Mouse (Mus musculus): ENCODE measurements around the gene Ubap2. TPM values are rescaled to one million over a fixed set of nuclear protein-coding genes. Genes with fewer than 3 reads are reported as not detected.

Ubap2 gene
- total and polyA plus RNA-seq, 3 experiments: 22.7 to 170 (median 127) TPM

DNA sequence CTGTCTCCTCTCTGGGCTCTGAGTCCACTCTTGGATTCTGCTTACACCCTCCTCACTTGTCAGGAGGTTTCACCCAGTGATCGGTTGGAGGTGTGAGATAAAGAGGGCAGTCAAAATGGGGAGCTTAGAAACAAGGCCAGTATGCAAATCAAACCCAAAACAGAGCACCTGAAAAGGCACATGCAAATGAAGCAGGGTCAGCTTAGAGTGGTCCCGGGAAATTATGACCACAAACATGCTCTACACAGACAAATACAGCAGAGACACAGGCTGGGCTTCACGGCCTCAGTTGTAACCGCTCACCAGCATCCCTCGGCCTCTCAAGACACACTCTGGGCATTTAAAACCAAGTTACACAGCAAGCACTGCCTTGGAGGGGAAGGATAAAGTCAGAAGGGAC lies 24.0 kb upstream of the Ubap2 start:
- Histone ChIP-seq H3K4me3 (ENCODE audit: control insufficient read depth in 1 of 2, insufficient read depth in 1 of 2, low read depth in 2 of 2, low read length in 2 of 2) (no peak overlapping the region), H3K79me2 (ENCODE audit: control insufficient read depth, insufficient read depth, low read length, poor library complexity) (no peaks in the 10 kb centered on the region), H3K27me3 (ENCODE audit: control insufficient read depth in 1 of 2, insufficient read depth in 2 of 2, low read length in 2 of 2) (no peaks in the 10 kb centered on the region), H3K27ac (ENCODE audit: control insufficient read depth, low read depth, low read length) (no peak overlapping the region), H3K4me1 (ENCODE audit: control insufficient read depth in 1 of 2, insufficient read depth in 2 of 2, low read length in 2 of 2) (0 out of 4 replicates have a peak, but pooled peaks cover 0 to 3% of the 10 kb centered on the region in 2 experiments), H3K9me3 (replicated peaks; ENCODE audit: insufficient read depth, low read length) (no peaks in the 10 kb centered on the region), H3K36me3 (ENCODE audit: control insufficient read depth in 1 of 2, insufficient read depth in 2 of 2, low read length in 2 of 2) (peaks cover 3 to 42% of the 10 kb centered on the region in 2 experiments; a peak in 3 of 4 replicates), H3K9ac (ENCODE audit: control insufficient read depth, low read depth, low read length, poor library complexity, severe bottlenecking) (no peak overlapping the region)
- TF ChIP-seq NRF1 (IDR thresholded peaks at IDR 0.05; ENCODE audit: insufficient read depth, low read depth, low read length, poor library complexity, severe bottlenecking) (no peak), USF1 (IDR thresholded peaks at IDR 0.05; ENCODE audit: low read depth, low read length) (no peak), MXI1 (IDR thresholded peaks at IDR 0.05; ENCODE audit: low read depth, low read length) (no peak), RCOR1 (IDR thresholded peaks at IDR 0.05; ENCODE audit: low read depth, low read length) (no peak), KAT2A (conservative IDR thresholded peaks at IDR 0.05; ENCODE audit: low read depth, low read length) (no peak), NELFE (IDR thresholded peaks at IDR 0.05; ENCODE audit: low read depth, low read length) (no peak), MYC (IDR thresholded peaks at IDR 0.05; ENCODE audit: low read depth, low read length) (no peak), MAX (IDR thresholded peaks at IDR 0.05; ENCODE audit: low read length) (no peak), ZMIZ1 (IDR thresholded peaks at IDR 0.05; ENCODE audit: low read depth, low read length) (no peak), TAL1 (IDR thresholded peaks at IDR 0.05; ENCODE audit: low read length) (no peak), SMC3 (IDR thresholded peaks at IDR 0.05; ENCODE audit: low read depth, low read length) (no peak), BHLHE40 (IDR thresholded peaks at IDR 0.05; ENCODE audit: borderline replicate concordance, low read depth, low read length) (no peak), ZC3H11A (IDR thresholded peaks at IDR 0.05; ENCODE audit: low read depth, low read length) (no peak), POLR2AphosphoS2 (IDR thresholded peaks at IDR 0.05; ENCODE audit: low read length) (no peak), MYB (IDR thresholded peaks at IDR 0.05; ENCODE audit: low read depth, low read length) (no peak)
- no peak for DNase-seq (ENCODE audit: low read depth, low spot score)

DNA sequence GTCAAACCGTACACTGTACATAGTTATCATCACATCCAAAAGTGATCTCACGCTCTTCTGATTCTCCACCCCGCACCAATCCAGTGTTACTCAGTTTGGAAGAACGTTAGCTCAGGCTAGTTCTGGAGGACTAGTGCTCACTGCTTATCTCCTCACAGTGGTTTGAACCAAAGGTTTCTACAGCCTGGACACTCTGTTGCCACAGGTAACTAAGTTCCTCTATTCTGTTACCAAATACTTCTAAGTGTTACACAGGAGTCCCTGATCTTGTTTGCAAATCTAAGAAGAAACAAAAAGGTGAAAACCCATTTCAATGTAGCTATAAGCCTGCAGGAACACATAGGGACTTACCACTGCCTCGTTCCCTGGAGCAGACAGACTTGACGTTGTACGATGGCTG lies 21.0 kb upstream of the Ubap2 start:
- Histone ChIP-seq H3K4me3 (ENCODE audit: control insufficient read depth in 1 of 2, insufficient read depth in 1 of 2, low read depth in 2 of 2, low read length in 2 of 2) (no peak overlapping the region), H3K27ac (ENCODE audit: control insufficient read depth, low read depth, low read length) (no peak overlapping the region), H3K27me3 (ENCODE audit: control insufficient read depth in 1 of 2, insufficient read depth in 2 of 2, low read length in 2 of 2) (no peaks in the 10 kb centered on the region), H3K9me3 (replicated peaks; ENCODE audit: insufficient read depth, low read length) (no peaks in the 10 kb centered on the region), H3K9ac (ENCODE audit: control insufficient read depth, low read depth, low read length, poor library complexity, severe bottlenecking) (no peak overlapping the region), H3K79me2 (ENCODE audit: control insufficient read depth, insufficient read depth, low read length, poor library complexity) (no peaks in the 10 kb centered on the region), H3K36me3 (ENCODE audit: control insufficient read depth in 1 of 2, insufficient read depth in 2 of 2, low read length in 2 of 2) (peaks cover 0 to 37% of the 10 kb centered on the region in 2 experiments; a peak in 2 of 4 replicates), H3K4me1 (ENCODE audit: control insufficient read depth in 1 of 2, insufficient read depth in 2 of 2, low read length in 2 of 2) (no peaks in the 10 kb centered on the region)
- DNase-seq (ENCODE audit: low read depth, low spot score): no peak
- TF ChIP-seq NELFE (IDR thresholded peaks at IDR 0.05; ENCODE audit: low read depth, low read length): no peak
- TF ChIP-seq RAD21 (IDR thresholded peaks at IDR 0.05; ENCODE audit: low read depth, low read length): no peak
- TF ChIP-seq SMC3 (IDR thresholded peaks at IDR 0.05; ENCODE audit: low read depth, low read length): no peak
- TF ChIP-seq ELF1 (IDR thresholded peaks at IDR 0.05; ENCODE audit: low read depth, low read length): no peak
- TF ChIP-seq GABPA (IDR thresholded peaks at IDR 0.05; ENCODE audit: low read depth, low read length): no peak
- no peak for TF ChIP-seq UBTF (IDR thresholded peaks at IDR 0.05; ENCODE audit: borderline replicate concordance, insufficient read depth, low read depth, low read length)
- no peak for TF ChIP-seq MXI1 (IDR thresholded peaks at IDR 0.05; ENCODE audit: low read depth, low read length)
- TF ChIP-seq TAL1 (IDR thresholded peaks at IDR 0.05; ENCODE audit: low read length): no peak
- TF ChIP-seq MYC (IDR thresholded peaks at IDR 0.05; ENCODE audit: low read depth, low read length): no peak
- TF ChIP-seq USF1 (IDR thresholded peaks at IDR 0.05; ENCODE audit: low read depth, low read length): no peak
- TF ChIP-seq CHD2 (IDR thresholded peaks at IDR 0.05; ENCODE audit: low read length): no peak
- TF ChIP-seq MEF2A (IDR thresholded peaks at IDR 0.05; ENCODE audit: extremely low read depth, insufficient replicate concordance, low read depth, low read length, poor library complexity, severe bottlenecking): no peak
- no peak for TF ChIP-seq POLR2AphosphoS2 (IDR thresholded peaks at IDR 0.05; ENCODE audit: low read length)
- TF ChIP-seq ZNF384 (IDR thresholded peaks at IDR 0.05; ENCODE audit: low read depth, low read length): no peak
- TF ChIP-seq JUND (IDR thresholded peaks at IDR 0.05; ENCODE audit: low read depth, low read length): no peak
- no peak for TF ChIP-seq SIN3A (IDR thresholded peaks at IDR 0.05; ENCODE audit: low read length)
- TF ChIP-seq ZC3H11A (IDR thresholded peaks at IDR 0.05; ENCODE audit: low read depth, low read length): no peak

Data from MEL (cell line).